Mouse (Mus musculus): ENCODE results near the gene Rragb.
"Not testable (repeated sequence)": the region's sequence is repeated elsewhere in the genome, so short reads cannot be mapped to it uniquely, and the experiment has no call there.

Gene Rragb

GRCm38 (mm10) chrX:153139734-153140515, at the start of gene Rragb:
Rragb (plus strand) TSS chrX:153139981.
- DNase-seq, result peak; percentile 62

DNA sequence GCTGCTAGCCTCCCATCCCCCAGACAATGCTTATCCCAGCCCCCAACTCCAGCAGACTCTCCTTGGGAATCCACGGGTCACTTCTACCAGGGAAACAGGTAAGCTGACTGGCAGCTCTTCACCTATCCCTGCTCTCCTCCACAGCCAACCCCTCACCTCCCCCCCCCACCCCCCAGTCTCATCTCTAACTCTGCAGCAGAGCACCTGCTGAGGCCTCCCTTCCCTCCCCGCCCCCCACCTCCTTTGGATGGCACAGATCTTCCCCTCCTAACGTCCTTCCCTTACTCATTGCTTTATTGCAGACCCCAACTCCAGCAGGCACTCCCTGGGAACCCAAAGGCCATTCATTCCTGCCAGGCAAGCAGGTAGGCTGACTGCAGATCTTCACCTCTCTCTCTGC, 21.3 kb upstream of the Rragb start, which contains the start of gene Foxr2:
Foxr2 (plus strand) TSS at position 301 of the 400 bp plus-strand sequence.
- DNase-seq, result no peak

DNA sequence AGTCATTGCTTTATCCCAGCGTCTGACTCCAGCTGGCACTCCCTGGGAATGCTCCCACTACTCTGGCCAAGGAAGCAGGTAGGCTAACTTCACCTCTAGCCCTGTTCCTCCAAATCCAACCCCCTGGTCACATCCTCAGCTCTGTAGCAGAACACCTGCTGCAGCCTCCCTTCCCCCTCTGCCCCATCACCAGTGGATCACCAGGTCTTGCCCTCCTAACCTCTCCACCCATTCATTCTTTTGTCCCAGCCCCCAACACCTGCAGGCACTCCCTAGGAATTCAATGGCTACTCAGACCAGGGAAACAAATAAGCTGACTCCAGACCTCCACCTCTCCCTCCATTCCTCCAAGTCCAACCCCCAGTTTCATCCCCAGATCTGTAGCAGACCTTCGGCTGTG, 20.8 kb upstream of the Rragb start:
- DNase-seq, result no peak

DNA sequence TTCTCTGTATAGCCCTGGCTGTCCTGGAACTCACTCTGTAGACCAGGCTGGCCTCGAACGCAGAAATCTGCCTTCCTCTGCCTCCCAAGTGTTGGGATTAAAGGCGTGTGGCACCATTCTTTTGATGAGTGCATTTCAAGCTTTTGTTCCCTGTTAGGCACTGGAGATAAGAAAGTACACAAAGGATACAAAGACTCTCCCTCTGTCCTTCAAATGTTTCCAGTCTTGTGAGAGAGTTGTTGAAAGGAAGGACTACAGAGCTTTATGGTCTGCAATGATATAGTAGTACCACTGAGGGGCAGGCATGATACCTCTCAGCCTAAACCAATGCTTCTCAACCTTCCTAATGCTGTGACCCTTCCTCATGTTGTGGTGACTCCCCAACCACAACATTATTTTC, 2.9 kb downstream of the Rragb start:
- DNase-seq, result no peak

DNA sequence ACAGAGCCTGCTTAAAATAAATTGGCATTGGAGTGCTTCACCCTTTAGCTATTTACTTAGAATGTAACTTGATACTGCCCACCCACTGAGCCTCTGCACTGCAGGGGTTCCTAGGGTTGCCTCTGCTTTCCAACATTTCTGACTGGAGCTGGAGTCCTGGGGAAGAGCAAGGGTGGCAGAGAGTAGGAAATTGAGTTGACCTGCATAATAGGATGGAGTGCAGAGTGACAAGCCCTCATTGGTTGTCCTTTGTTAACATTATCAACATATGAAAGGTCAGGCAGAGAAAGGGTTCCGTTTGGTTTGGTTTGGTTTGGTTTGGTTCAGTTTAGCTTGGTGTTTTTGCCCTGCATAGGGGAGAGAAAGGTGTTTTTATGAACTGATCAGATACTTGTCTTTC, 12.0 kb downstream of the Rragb start:
- no peak for DNase-seq

GRCm38 (mm10) chrX:153155322-153155721, 15.5 kb downstream of the Rragb start:
- peak; percentile 2 for DNase-seq

GRCm38 (mm10) chrX:153174786-153175185, 35.0 kb downstream of the Rragb start:
- DNase-seq, result peak; percentile 16

GRCm38 (mm10) chrX:153182221-153182620, 42.4 kb downstream of the Rragb start:
- no peak for DNase-seq

DNA sequence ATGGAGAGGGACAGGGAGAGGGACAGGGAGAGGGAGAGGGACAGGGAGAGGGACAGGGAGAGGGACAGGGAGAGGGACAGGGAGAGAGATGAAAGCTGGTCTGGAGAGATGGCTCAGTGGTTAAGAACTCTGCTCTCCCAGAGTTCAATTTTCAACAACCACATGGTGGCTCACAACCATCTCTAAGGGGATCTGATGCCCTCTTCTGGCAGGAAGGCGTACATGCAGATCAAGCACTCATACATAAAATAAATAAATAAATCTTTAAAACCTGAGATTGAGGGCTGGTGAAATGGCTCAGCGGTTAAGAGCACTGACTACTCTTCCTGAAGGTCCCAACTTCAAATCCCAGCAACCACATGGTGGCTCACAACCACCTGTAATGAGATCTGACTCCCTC, 59.4 kb downstream of the Rragb start:
- DNase-seq, result not testable (repeated sequence)

GRCm38 (mm10) chrX:153211101-153211500, 71.3 kb downstream of the Rragb start:
- no peak for DNase-seq
